Mouse (Mus musculus) layer of hippocampus, postnatal 10 days (tissue): ENCODE data around the gene Dynlrb1. TPM values are rescaled to one million over a fixed set of nuclear protein-coding genes. Genes with fewer than 3 reads are reported as not detected.

Experiments used
- DNase-seq, 2 experiments: peaks; one replicate each; pipeline ENCODE4 v3.0.0; 2021; ENCODE audit warnings: low spot score in 2 of 2
- long read RNA-seq: library from polyadenylated mRNA; stranded (forward); transcript quantifications from one replicate; pipeline ENCODE4 v2.0.0, GENCODE M21; 2023
- total RNA-seq, 2 experiments: library from RNA; stranded (reverse); gene quantifications; 2 replicates each; pipeline ENCODE4 v1.2.3; 2021

Dynlrb1 gene
- total RNA-seq = 100 to 1,000 TPM; 360 to 414 TPM
- long read RNA-seq, transcript Dynlrb1-202 (4 exons, 684 nt) = major isoform, 284 of 333 reads
- long read RNA-seq, partial matches to known transcripts = 37 of 333 reads
- long read RNA-seq, other reads (novel, unspliced or antisense) = 5 of 333 reads

GRCm38 (mm10) chr2:155236362-155236992 lies at the start of gene Dynlrb1:
Dynlrb1 (plus strand) TSS chr2:155236533.
- peak; percentile 100 for DNase-seq

- DNase-seq = no peak
These were observed 28.9 kb upstream of the Dynlrb1 start for GRCm38 (mm10) chr2:155207419-155207818.

- no peak for DNase-seq
These were observed 13.2 kb upstream of the Dynlrb1 start for GRCm38 (mm10) chr2:155223145-155223544.

- no peak for DNase-seq
These were observed 11.6 kb upstream of the Dynlrb1 start for GRCm38 (mm10) chr2:155224721-155225120.

- DNase-seq = no peak
These were observed 479 bp upstream of the Dynlrb1 start for GRCm38 (mm10) chr2:155235746-155236361.

- DNase-seq = no peak
These were observed 943 bp downstream of the Dynlrb1 start for GRCm38 (mm10) chr2:155237276-155237675.

- no peak for DNase-seq
These were observed 4.6 kb downstream of the Dynlrb1 start for GRCm38 (mm10) chr2:155240915-155241314.

- DNase-seq = no peak
These were observed 6.0 kb downstream of the Dynlrb1 start for GRCm38 (mm10) chr2:155242296-155242855.

GRCm38 (mm10) chr2:155246231-155246630 lies 9.9 kb downstream of the Dynlrb1 start:
- no peak for DNase-seq

- DNase-seq = no peak
These were observed 11.9 kb downstream of the Dynlrb1 start for GRCm38 (mm10) chr2:155248206-155248605.

- DNase-seq = no peak
These were observed 12.4 kb downstream of the Dynlrb1 start for GRCm38 (mm10) chr2:155248718-155249117.

- no peak for DNase-seq
These were observed 13.3 kb downstream of the Dynlrb1 start for GRCm38 (mm10) chr2:155249588-155249987.

- no peak for DNase-seq
These were observed 29.2 kb downstream of the Dynlrb1 start for GRCm38 (mm10) chr2:155265526-155265925.

GRCm38 (mm10) chr2:155266896-155267295 lies 30.6 kb downstream of the Dynlrb1 start:
- no peak for DNase-seq

- no peak for DNase-seq
These were observed 35.6 kb downstream of the Dynlrb1 start for GRCm38 (mm10) chr2:155271957-155272356.

- DNase-seq = no peak
These were observed 36.2 kb downstream of the Dynlrb1 start for GRCm38 (mm10) chr2:155272396-155273170.

GRCm38 (mm10) chr2:155273603-155274002 lies 37.3 kb downstream of the Dynlrb1 start:
- no peak for DNase-seq

- DNase-seq = peak; percentile 99
These were observed 39.9 kb downstream of the Dynlrb1 start, which contains the start of gene Map1lc3a for GRCm38 (mm10) chr2:155276195-155276594. Map1lc3a (plus strand) TSS chr2:155276297.

GRCm38 (mm10) chr2:155276621-155277175 lies 40.4 kb downstream of the Dynlrb1 start:
- DNase-seq = peak in 1 of 2 experiments; percentile 57

- no peak for DNase-seq
These were observed 41.4 kb downstream of the Dynlrb1 start for GRCm38 (mm10) chr2:155277721-155278120.

- peak; percentile 18 to 39 for DNase-seq
These were observed 42.0 kb downstream of the Dynlrb1 start for GRCm38 (mm10) chr2:155278361-155278760.
